Mouse (Mus musculus) B cell, adult 2 months (primary cell): Measurements from ENCODE around the gene Zfp488.

ENCODE experiments used
- DNase-seq, 2 experiments: peaks; one replicate each; pipeline ENCODE4 v3.0.0; 2022

Zfp488 gene

GRCm38 (mm10) chr14:33978604-33979059 is at the start of gene Zfp488:
TSS of gene Zfp488 (minus strand) at chr14:33978764.
- DNase-seq = no peak

GRCm38 (mm10) chr14:34026710-34027109 is 48.1 kb upstream of the Zfp488 start:
- DNase-seq = no peak

- no peak for DNase-seq
Measured at GRCm38 (mm10) chr14:34016938-34017337, 38.4 kb upstream of the Zfp488 start.

DNA sequence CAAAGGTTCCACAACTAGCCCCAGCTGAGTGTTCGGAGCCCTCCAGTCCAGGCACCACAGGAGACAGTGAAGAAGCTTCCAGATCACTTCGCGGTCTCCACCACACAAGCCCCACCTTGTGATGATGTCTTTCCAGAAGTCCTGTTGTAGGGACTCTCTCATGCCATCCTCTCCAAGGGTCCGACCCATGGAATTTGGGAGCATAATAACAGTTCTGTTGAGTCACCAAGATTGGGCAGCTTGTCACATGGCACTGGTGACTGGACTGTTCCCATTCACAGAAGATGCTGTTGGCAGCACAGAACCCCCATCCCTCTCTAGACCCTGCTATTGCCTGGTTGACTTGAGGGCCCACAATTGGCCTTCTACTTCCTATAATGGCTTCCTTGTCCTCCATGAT is 37.8 kb upstream of the Zfp488 start, which contains the start of gene Gm5460:
TSS of gene Gm5460 (plus strand) at position 378 of the 400 bp plus-strand sequence.
- DNase-seq = no peak

- DNase-seq = no peak
Measured at GRCm38 (mm10) chr14:34015063-34015462, 36.5 kb upstream of the Zfp488 start, which contains the start of gene Gm30083. TSS of gene Gm30083 (minus strand) at chr14:34015182.

- no peak for DNase-seq
Measured at GRCm38 (mm10) chr14:34002358-34002757, 23.8 kb upstream of the Zfp488 start.

GRCm38 (mm10) chr14:34001445-34001844 is 22.9 kb upstream of the Zfp488 start:
- DNase-seq = no peak

DNA sequence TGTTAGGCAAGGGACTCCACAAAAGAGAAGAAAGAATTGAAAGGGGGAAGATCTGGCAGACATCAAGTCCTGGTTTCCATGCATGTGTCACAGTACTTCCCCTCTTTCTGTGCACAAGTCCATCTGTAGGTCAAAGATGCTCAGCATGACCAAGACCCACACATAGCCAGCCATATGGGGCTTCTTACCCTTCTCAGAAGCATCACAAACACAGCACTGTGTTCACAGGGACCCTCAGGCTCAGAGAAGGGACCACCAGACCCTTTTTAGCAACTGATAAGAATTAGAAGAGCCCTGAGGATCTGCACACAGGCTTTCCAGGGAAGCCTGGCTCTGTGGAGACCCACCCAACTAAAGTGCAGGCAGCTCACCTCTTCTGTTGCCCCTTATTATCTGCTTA is 21.5 kb upstream of the Zfp488 start:
- DNase-seq = no peak

DNA sequence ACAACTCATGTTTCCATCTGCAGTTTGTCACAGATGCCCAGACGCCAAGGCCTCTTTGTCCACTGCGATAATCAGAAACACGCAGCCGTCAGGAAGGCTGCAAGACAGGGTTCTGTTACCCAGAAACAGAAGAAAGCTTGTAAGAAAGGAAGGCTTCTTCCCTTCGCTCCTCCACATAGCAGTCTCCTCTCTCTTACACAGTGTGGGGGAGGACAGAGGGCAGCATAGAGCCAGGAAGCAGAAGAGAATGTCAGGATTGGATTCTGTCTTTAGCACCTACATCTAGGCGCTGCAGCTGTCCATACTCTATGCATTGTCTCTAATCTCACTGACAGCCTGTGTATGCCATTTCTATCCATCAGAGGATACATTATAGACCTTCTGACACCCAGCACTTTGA is 18.9 kb upstream of the Zfp488 start:
- no peak for DNase-seq

GRCm38 (mm10) chr14:33993521-33994289 is 15.1 kb upstream of the Zfp488 start:
- no peak for DNase-seq

GRCm38 (mm10) chr14:33993051-33993450 is 14.5 kb upstream of the Zfp488 start:
- no peak for DNase-seq

DNA sequence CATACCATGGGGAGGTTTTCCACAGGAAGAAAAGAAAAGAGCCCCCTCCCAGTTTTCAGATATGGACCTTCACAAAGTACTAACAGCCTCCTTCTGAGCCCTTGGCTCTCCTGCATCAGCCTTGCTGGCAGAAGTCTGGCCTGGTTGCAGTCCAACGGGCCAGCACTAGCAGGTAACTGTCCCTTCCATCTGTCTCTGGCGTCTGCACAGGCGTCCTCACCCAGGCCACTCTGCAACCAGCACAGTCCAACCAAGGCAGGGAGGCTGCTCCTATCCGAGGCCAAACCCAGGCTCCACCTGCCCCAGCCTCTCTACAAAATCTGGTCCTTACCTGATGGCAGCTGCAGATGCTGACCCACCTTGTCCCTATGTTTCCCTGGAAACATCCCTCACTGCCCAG is 13.4 kb upstream of the Zfp488 start:
- DNase-seq = no peak

DNA sequence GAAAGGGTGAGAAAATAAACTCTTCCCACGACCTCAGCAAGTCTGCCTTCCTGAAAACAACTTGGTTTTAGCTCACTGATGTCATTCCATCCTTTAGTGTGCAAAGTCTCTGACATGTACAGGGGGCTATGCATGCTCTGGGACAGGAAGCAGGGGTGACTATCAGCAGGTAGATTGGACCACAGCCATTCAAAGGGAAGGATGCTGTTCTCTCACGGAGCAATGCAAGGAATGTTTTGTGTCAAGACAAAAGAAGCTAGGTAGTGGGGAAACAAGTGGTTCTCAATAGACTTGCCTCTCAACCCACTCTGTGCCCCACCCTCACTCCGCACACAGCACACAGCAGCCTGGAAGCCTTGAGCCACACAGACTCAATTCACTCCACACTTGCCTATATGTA is 10.6 kb upstream of the Zfp488 start:
- DNase-seq = no peak

DNA sequence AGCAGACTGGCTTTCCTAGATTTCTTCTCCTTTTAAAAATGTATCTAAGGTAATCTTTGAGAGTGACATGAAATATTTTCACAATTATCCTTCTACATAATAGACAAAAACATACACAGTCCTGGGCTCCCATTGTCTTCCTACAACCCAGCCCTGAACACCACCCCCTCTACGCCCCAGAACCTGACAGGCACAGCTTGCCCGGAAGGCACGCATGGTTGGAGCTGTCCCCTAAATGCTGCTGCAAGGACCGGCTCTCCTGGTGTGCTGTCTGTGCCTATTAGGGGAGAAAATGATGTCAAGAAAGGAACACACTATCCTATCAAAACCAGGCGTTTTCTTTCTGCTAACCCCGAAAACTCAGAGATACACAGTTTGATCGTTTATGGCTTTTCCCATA is 816 bp downstream of the Zfp488 start:
- no peak for DNase-seq

DNA sequence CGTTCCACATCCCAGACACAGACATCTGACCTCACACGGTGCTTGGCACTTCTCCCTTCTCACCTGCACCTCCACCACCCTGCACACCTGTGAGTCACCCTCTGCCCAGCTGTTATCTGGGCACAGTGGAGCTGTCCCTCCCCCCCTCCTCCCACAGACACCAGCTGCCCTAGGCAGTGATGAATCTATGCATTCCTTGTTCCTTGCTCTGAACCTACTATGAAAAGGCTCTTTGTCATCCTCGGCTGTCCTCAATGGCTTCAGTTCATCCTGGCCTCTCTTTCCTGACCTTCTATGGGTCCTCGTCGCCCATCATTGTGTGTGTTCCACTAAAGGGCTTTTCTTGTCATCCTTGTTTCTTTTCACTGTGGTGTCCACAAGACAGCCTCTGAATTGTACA is 3.8 kb downstream of the Zfp488 start:
- no peak for DNase-seq

DNA sequence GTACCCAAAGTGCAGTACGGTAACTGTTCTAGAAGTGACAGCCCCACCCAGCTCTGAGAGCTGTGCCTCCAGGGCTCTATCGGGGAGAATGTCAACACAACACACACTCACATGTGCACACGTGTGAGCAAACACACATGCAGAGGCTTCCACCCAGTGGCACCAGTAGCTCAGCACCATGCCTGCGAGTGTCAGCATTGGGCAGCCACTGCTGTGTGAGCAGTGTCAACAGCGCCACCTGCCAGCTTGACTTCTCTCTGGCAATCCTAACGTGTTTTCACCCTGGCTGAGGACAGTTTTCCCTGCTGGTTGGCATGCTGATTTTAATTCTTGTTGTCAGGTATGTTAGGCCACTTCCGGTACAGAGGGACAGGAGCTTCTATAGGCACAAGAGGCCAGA is 5.9 kb downstream of the Zfp488 start:
- DNase-seq = no peak

- no peak for DNase-seq
Measured at GRCm38 (mm10) chr14:33965675-33966074, 12.9 kb downstream of the Zfp488 start.

GRCm38 (mm10) chr14:33959341-33959740 is 19.2 kb downstream of the Zfp488 start:
- no peak for DNase-seq

DNA sequence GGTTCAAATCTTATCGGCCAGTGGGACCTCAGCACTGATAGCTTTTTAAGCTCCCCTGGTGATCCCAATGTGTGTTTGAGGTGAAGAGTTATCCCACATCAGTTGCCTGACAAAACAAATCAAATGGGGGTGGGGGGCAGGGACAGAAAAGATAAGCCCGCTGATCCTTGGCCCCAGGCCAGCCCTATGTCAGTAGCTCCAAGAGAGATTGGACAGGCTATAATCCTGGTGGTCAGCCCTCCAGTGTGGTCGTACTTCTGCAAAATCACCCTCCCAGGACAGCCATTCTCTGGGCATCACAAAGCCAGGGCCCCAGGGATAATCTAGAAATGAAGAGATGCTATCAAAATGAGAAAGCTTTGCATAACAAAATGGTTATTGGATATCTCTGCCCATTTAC is 19.7 kb downstream of the Zfp488 start:
- DNase-seq = no peak

DNA sequence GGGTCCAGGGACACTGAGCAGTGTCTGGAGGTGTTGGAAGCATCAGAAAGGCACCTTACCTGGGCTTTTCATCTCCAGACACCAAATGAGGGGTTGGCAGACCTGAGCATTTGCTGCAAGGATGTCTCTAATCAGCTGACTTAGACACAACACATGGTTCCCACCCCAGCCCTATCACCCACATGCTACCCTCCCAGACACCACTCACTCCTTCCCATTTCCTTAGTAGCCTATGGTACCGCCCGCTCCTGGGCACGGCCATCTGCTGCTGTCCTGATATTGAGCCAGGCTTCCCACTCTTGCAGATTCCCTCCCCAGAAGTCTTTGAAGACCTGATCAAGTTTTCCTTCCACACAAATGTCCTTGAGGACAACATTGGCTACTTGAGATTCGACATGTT is 20.4 kb downstream of the Zfp488 start:
- DNase-seq = no peak

- DNase-seq = no peak
Measured at GRCm38 (mm10) chr14:33956055-33956454, 22.5 kb downstream of the Zfp488 start.

GRCm38 (mm10) chr14:33953761-33954160 is 24.8 kb downstream of the Zfp488 start, which contains the start of gene Rbp3:
TSS of gene Rbp3 (plus strand) at chr14:33954003.
- no peak for DNase-seq

DNA sequence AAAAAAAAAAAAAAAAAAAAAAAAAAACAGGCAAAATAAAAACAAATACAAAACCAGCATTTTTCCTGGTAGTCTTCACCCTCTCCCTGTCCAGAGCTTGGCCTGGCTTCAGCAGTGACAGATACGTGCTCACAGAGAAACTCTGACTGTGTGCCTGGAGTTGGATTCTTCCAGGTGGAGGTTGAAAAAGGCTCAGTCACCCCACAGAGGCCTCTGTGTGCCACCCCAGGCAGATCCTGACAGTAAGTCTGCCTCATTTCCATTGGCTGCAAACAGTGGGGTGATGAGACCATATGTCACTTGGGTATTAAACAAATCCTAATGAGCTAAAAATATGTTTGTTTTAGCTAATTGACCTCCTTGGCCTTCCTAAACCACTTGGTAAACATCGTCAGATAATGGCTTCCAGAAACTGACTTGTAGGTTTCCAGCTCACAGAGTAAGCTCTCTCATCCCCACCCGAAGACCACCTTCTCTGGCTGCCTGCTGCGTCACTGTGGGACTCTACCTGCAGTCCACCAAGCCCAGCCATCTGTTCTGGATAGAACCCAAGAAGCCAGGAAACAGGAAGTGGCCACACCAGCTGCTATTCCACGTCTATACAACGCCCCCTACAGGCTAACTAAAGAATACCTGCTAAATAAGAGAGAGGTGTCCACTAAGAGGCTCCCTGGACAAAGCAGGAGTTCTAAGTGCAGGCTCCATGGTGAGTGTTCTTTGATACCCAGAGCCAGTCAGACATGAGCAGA is 26.2 kb downstream of the Zfp488 start:
- DNase-seq = no peak

DNA sequence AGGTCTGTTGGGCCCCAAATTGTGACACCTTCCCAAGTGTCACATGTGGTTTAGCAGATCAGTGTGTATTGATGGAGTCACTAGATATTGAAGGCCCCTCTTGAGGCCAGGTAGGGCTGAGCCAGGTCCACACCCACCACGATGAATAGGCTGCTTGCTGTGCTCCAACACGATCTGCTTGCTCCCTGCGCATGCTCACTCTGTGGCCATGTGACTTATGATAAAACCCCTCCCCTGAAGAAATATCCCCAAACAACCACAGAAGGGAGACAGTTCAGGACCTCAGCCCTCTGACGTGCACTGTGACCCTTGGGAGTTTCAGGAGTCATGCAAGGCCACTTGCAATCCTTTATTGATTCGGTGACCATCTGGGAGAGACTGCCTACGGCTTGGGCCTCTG is 32.4 kb downstream of the Zfp488 start:
- no peak for DNase-seq
